Mouse (Mus musculus) liver, adult (tissue): ENCODE measurements around the gene Tmem231.

ENCODE experiments used
- GATA4 ChIP-seq: IDR thresholded peaks from 2 replicates; pipeline ENCODE4 v1.6.1; 2014; ENCODE audit warnings: mild to moderate bottlenecking, low read length; ENCODE audit not compliant: insufficient replicate concordance

Tmem231 gene

GRCm38 (mm10) chr8:111888091-111888650 is 45.5 kb downstream of the Tmem231 start:
- TF ChIP-seq GATA4: no peak

- TF ChIP-seq GATA4: no peak
Observed at GRCm38 (mm10) chr8:111887479-111887878, 46.2 kb downstream of the Tmem231 start.

GRCm38 (mm10) chr8:111883615-111884014 is 50.1 kb downstream of the Tmem231 start:
- no peak for TF ChIP-seq GATA4

- TF ChIP-seq GATA4: no peak
Observed at GRCm38 (mm10) chr8:111881591-111881990, 52.1 kb downstream of the Tmem231 start.

- no peak for TF ChIP-seq GATA4
Observed at GRCm38 (mm10) chr8:111877711-111878110, 56.0 kb downstream of the Tmem231 start.

GRCm38 (mm10) chr8:111876355-111876948 is 57.2 kb downstream of the Tmem231 start, which contains the start of gene Tmem170:
Gene Tmem170 (minus strand): TSS chr8:111876750.
- peak; percentile 30; the same call in 1 of the 2 replicates for TF ChIP-seq GATA4

GRCm38 (mm10) chr8:111875758-111876157 is 57.9 kb downstream of the Tmem231 start:
- TF ChIP-seq GATA4: no peak

GRCm38 (mm10) chr8:111871278-111871677 is 62.4 kb downstream of the Tmem231 start:
- no peak for TF ChIP-seq GATA4

- no peak for TF ChIP-seq GATA4
Observed at GRCm38 (mm10) chr8:111870379-111870778, 63.3 kb downstream of the Tmem231 start.

GRCm38 (mm10) chr8:111868664-111869063 is 65.0 kb downstream of the Tmem231 start:
- no peak for TF ChIP-seq GATA4

GRCm38 (mm10) chr8:111865857-111866256 is 67.8 kb downstream of the Tmem231 start:
- TF ChIP-seq GATA4: no peak

GRCm38 (mm10) chr8:111865130-111865852 is 68.4 kb downstream of the Tmem231 start:
- TF ChIP-seq GATA4: no peak

GRCm38 (mm10) chr8:111864648-111865047 is 69.0 kb downstream of the Tmem231 start:
- no peak for TF ChIP-seq GATA4

- TF ChIP-seq GATA4: peak; percentile 26; the same call in 1 of the 2 replicates
Observed at GRCm38 (mm10) chr8:111863280-111863679, 70.4 kb downstream of the Tmem231 start.
